Comparison of ENCODE assay signal across 22 mouse cellular contexts in the genomic region with DNA sequence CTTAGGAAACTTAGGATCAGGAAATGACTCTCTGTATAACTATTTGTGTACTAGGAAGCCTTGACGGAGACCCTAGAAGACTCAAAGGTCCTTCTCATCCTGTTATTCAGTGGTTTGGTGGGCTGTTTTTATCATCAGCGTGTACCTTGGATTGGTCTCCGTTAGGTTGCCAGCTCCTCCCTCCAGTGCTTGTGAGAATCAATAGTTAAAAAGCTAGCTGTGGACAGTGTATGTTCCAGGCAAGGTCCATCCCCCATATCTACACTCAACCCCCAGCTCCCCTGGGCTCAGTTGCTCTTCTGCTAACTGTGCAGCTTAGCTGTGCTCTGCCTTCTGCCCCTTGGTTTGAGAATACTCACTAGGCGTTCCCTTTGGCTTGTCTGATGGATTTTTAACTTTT.
DNase-seq lines count a peak whose midpoint lies in the region; ATAC-seq and TF ChIP-seq lines count a peak whose summit lies in the region.
"Had no signal": no experiment of that assay in that cellular context is flagged by ENCODE, and none has a peak within 500 bp of the region (broad histone marks: within the 10 kb centered on the region; RNA-seq: fewer than 3 reads in every experiment).

No protein-coding gene starts in this region.

- H3K4me2 ChIP-seq in heart, embryonic 16.5 days (ENCODE audit: low read depth, low read length) = no peak overlapping the region
- no peak overlapping the region for H3K4me2 ChIP-seq in heart, embryonic 12.5 days
- H3K4me2 ChIP-seq: embryonic facial prominence, embryonic 13.5 days; embryonic facial prominence, embryonic 15.5 days; forebrain, embryonic 12.5 days had no signal

- TF ChIP-seq EP300 in heart, adult 2 months (IDR thresholded peaks at IDR 0.05; ENCODE audit: insufficient read depth, low read depth, low read length) = no peak

- WGBS in heart, adult 2 months = 48% methylated on average over 4 of the region's 4 CpGs
- 64% methylated on average over 4 of the region's 4 CpGs for WGBS in heart, embryonic 16.5 days
- 73% methylated on average over 4 of the region's 4 CpGs for WGBS in heart, embryonic 12.5 days

- H3K27me3 ChIP-seq in heart, adult 2 months (ENCODE audit: control insufficient read depth, insufficient read depth, low read length) = no peaks in the 10 kb centered on the region
- H3K27me3 ChIP-seq in heart, embryonic 16.5 days (ENCODE audit: control insufficient read depth, insufficient read depth, low read length) = no peaks in the 10 kb centered on the region
- no peaks in the 10 kb centered on the region for H3K27me3 ChIP-seq in heart, embryonic 12.5 days (replicated peaks)
- H3K27me3 ChIP-seq: embryonic facial prominence, embryonic 13.5 days; embryonic facial prominence, embryonic 15.5 days; forebrain, embryonic 12.5 days had no signal

- DNase-seq in heart, adult 2 months = no peak
- no peak for DNase-seq in heart, postnatal 25 days (ENCODE audit: low spot score)
- no peak for DNase-seq in cerebellum, adult 9-10 months
- DNase-seq: adrenal gland, adult 2 months; adrenal gland, postnatal 10 days; adrenal gland, postnatal 25 days; cerebellum, adult 11-12 months; cerebellum, adult 2 months; cerebellum, adult 9-11 months; cerebellum, postnatal 14 days; cerebellum, postnatal 36 days; embryo, embryonic 11 days had no signal

- ATAC-seq in heart, embryonic 16.5 days (replicated peaks; ENCODE audit: extremely low read depth, insufficient read depth, low FRiP score) = 0 out of 2 replicates have a peak, but pooled peaks have one; percentile 23
- no peak for ATAC-seq in heart, embryonic 12.5 days (ENCODE audit: insufficient number of reproducible peaks, low FRiP score)
- ATAC-seq: forebrain, embryonic 14.5 days; forebrain, embryonic 16.5 days had no signal

- intact Hi-C loops in heart, adult 2 months (cut with DNase I) = no loop called here
- intact Hi-C loops in heart, postnatal 25 days (cut with DNase I) = no loop called here

- no peak for TF ChIP-seq POLR2A in heart, adult 2 months (IDR thresholded peaks at IDR 0.05; ENCODE audit: insufficient read depth, low read depth, low read length)

- H3K27ac ChIP-seq in heart, adult 2 months = peak overlapping the region; percentile 45
- no peak overlapping the region for H3K27ac ChIP-seq in heart, embryonic 16.5 days (ENCODE audit: low read length)
- H3K27ac ChIP-seq in heart, embryonic 12.5 days (ENCODE audit: poor library complexity, severe bottlenecking) = no peak overlapping the region
- H3K27ac ChIP-seq in brown adipose tissue, adult 24 weeks (replicated peaks; ENCODE audit: low read depth, low read length) = peak overlapping the region; percentile 15
- H3K27ac ChIP-seq: embryonic facial prominence, embryonic 13.5 days; embryonic facial prominence, embryonic 15.5 days; forebrain, embryonic 10.5 days; forebrain, embryonic 12.5 days had no signal

- no peak overlapping the region for H3K9ac ChIP-seq in heart, adult 2 months (ENCODE audit: low read depth, low read length)
- H3K9ac ChIP-seq in heart, embryonic 16.5 days (ENCODE audit: low read length) = no peak overlapping the region
- H3K9ac ChIP-seq in heart, embryonic 12.5 days = no peak overlapping the region
- H3K9ac ChIP-seq: embryonic facial prominence, embryonic 13.5 days; embryonic facial prominence, embryonic 15.5 days; forebrain, embryonic 12.5 days had no signal

- H3K4me1 ChIP-seq in heart, adult 2 months (ENCODE audit: control insufficient read depth, insufficient read depth, low read length) = peaks cover 1% of the 10 kb centered on the region
- H3K4me1 ChIP-seq in heart, embryonic 16.5 days (ENCODE audit: control insufficient read depth, insufficient read depth, low read length) = no peaks in the 10 kb centered on the region
- no peaks in the 10 kb centered on the region for H3K4me1 ChIP-seq in heart, embryonic 12.5 days (replicated peaks)
- peaks cover 6% of the 10 kb centered on the region for H3K4me1 ChIP-seq in brown adipose tissue, adult 24 weeks (ENCODE audit: control insufficient read depth, insufficient read depth, insufficient read length, low read length)
- H3K4me1 ChIP-seq: embryonic facial prominence, embryonic 15.5 days; forebrain, embryonic 10.5 days; forebrain, embryonic 12.5 days had no signal

- TF ChIP-seq CTCF in heart, adult 2 months (IDR thresholded peaks at IDR 0.05) = no peak

- H3K4me3 ChIP-seq in heart, adult 2 months = no peak overlapping the region
- no peak overlapping the region for H3K4me3 ChIP-seq in heart, embryonic 16.5 days (ENCODE audit: low read length)
- no peak overlapping the region for H3K4me3 ChIP-seq in heart, embryonic 12.5 days
- H3K4me3 ChIP-seq in brown adipose tissue, adult 24 weeks (ENCODE audit: insufficient read depth, low read depth, low read length) = no peak overlapping the region
- H3K4me3 ChIP-seq: embryonic facial prominence, embryonic 13.5 days; embryonic facial prominence, embryonic 15.5 days; erythroblast, embryonic 14.5 days; forebrain, embryonic 10.5 days; forebrain, embryonic 12.5 days had no signal

- H3K79me2 ChIP-seq in heart, adult 2 months (replicated peaks; ENCODE audit: control insufficient read depth, insufficient read depth, low read length) = no peaks in the 10 kb centered on the region

- no peaks in the 10 kb centered on the region for H3K9me3 ChIP-seq in heart, embryonic 16.5 days (replicated peaks; ENCODE audit: control insufficient read depth, low read length)
- no peaks in the 10 kb centered on the region for H3K9me3 ChIP-seq in heart, embryonic 12.5 days (replicated peaks)
- H3K9me3 ChIP-seq: embryonic facial prominence, embryonic 13.5 days; embryonic facial prominence, embryonic 15.5 days; forebrain, embryonic 10.5 days; forebrain, embryonic 12.5 days had no signal

- peaks cover 7% of the 10 kb centered on the region for H3K36me3 ChIP-seq in heart, adult 2 months (ENCODE audit: control insufficient read depth, insufficient read depth, low read length)
- peaks cover 3% of the 10 kb centered on the region for H3K36me3 ChIP-seq in heart, embryonic 16.5 days (ENCODE audit: control insufficient read depth, insufficient read depth)
- H3K36me3 ChIP-seq in heart, embryonic 12.5 days = peaks cover 10% of the 10 kb centered on the region; the same call in 1 of the 2 replicates
- H3K36me3 ChIP-seq: embryonic facial prominence, embryonic 13.5 days; embryonic facial prominence, embryonic 15.5 days; forebrain, embryonic 12.5 days had no signal

Comparison
In these comparisons a context has a peak if more than half of its experiments do, and no peak if none do; other contexts are left out.
1. H3K27ac ChIP-seq: peak in heart, adult 2 months (single experiment) and brown adipose tissue, adult 24 weeks (single experiment); none in heart, embryonic 16.5 days (single experiment) and heart, embryonic 12.5 days (single experiment).